Mouse (Mus musculus): ENCODE measurements around the gene Ldlrap1. TPM values are rescaled to one million over a fixed set of nuclear protein-coding genes. Genes with fewer than 3 reads are reported as not detected.

The Ldlrap1 gene
- polyA plus RNA-seq, 1 experiment from 2014 or later = 27.2 TPM

- H3K27ac ChIP-seq = no peak within 1 kb of the TSS
- H3K27me3 ChIP-seq = peaks cover 50% of the 10 kb centered on the region
- H3K4me1 ChIP-seq = peaks cover 25% of the 10 kb centered on the region
- peak within 1 kb of the TSS; percentile 65 for H3K4me3 ChIP-seq
- WGBS = under 1% methylated on average over 64 of the region's 81 CpGs
- no peaks in the 10 kb centered on the region for H3K9me3 ChIP-seq
- peak within 1 kb of the TSS; percentile 99 for H3K4me2 ChIP-seq
- H3K36me3 ChIP-seq = no peaks in the 10 kb centered on the region
- peak within 1 kb of the TSS; percentile 74 for H3K9ac ChIP-seq
- ATAC-seq (ENCODE audit: insufficient number of reproducible peaks, insufficient read depth, low FRiP score, low TSS enrichment, low read depth) = peak; percentile 93
These were observed 63.8 kb downstream of the Ldlrap1 start, which contains the start of gene Man1c1 for GRCm38 (mm10) chr4:134703835-134704546. Gene Man1c1 (minus strand): TSS chr4:134704290.

DNA sequence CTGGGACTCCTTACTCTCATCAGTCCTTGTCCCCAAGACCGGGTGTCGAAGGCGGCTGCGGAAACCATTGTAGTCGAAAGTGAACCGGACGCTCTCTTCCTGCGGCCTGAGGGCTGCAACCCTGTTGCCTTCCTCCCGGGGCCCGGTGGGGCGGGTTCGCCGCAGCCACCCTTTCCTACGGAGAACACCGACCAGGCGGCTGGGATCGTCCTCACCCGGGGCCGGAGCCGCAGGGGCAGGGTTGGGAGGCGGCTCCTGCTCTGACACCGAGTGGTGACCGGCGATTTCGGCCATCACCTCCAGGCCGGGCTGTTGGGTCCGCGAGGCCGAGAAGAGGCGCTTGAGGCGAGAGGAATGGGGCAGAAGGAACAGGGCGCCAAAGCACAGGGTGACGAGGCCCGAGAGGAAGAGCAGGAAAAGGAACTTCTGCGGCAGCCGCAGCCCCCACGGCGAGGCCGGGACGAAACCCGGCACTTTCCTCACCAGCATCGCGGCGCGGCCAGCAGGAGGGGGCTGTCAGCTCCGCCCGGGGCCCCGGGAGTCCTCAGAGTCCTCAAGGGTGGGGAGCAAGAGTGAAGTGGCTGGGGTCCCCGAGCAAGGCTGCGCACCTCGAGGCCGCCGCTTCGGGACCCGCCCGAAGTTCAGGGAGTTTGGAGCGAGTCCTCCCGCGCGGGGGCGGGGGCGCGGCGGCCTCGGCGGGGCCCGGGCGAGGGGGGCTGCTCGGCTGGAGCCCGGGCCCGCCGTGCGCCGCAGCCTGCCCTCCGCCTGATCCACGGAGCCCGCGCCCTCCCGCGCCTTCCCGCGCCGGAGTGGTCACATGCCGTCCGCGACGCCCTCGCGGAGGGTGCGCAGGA is 64.6 kb downstream of the Ldlrap1 start:
- Histone ChIP-seq H3K4me2 (peak overlapping the region; percentile 99), H3K9me3 (no peaks in the 10 kb centered on the region), H3K27me3 (peaks cover 50% of the 10 kb centered on the region), H3K9ac (peak overlapping the region; percentile 74), H3K4me3 (peak overlapping the region; percentile 65), H3K36me3 (no peaks in the 10 kb centered on the region), H3K27ac (no peak overlapping the region), H3K4me1 (peaks cover 25% of the 10 kb centered on the region)
- WGBS = under 1% methylated on average over 74 of the region's 90 CpGs
- no peak for ATAC-seq (ENCODE audit: insufficient number of reproducible peaks, insufficient read depth, low FRiP score, low TSS enrichment, low read depth)

DNA sequence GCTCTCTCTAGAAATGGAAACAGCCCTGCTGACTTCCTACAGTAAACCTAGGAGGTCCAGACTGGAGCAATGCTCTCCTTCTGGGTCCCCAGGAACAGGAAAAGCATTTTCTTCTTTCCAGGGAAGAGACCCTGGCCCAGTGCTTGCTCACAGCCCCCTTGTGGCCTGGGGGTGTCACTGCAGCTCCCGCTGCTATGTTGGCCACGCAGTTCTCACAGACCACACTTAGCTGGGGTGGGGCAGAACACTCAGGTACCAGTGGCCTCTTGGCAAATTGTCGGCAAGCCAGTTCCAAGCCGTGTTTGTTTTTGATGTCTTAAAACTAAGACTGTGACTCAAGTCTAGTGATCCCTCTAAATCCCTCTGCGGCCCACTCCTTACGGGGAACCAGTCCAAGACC is 65.9 kb downstream of the Ldlrap1 start:
- H3K9me3 ChIP-seq = no peaks in the 10 kb centered on the region
- peaks cover 25% of the 10 kb centered on the region for H3K4me1 ChIP-seq
- H3K36me3 ChIP-seq = no peaks in the 10 kb centered on the region
- H3K27me3 ChIP-seq = peaks cover 50% of the 10 kb centered on the region
- whole genome bisulfite sequencing = 33% methylated on average over 6 of the region's 6 CpGs
- H3K4me2 ChIP-seq = peak overlapping the region; percentile 99
- no peak overlapping the region for H3K27ac ChIP-seq
- no peak for ATAC-seq (ENCODE audit: insufficient number of reproducible peaks, insufficient read depth, low FRiP score, low TSS enrichment, low read depth)
- H3K4me3 ChIP-seq = peak overlapping the region; percentile 65
- peak overlapping the region; percentile 27; the same call in 1 of the 2 replicates for H3K9ac ChIP-seq

GRCm38 (mm10) chr4:134700911-134701310 is 66.9 kb downstream of the Ldlrap1 start:
- Histone ChIP-seq H3K9me3 (no peaks in the 10 kb centered on the region), H3K36me3 (no peaks in the 10 kb centered on the region), H3K4me1 (peaks cover 25% of the 10 kb centered on the region), H3K4me3 (no peak overlapping the region), H3K27ac (no peak overlapping the region), H3K4me2 (no peak overlapping the region), H3K9ac (no peak overlapping the region), H3K27me3 (peaks cover 46% of the 10 kb centered on the region)
- 87% methylated on average over 2 of the region's 2 CpGs for whole genome bisulfite sequencing
- ATAC-seq (ENCODE audit: insufficient number of reproducible peaks, insufficient read depth, low FRiP score, low TSS enrichment, low read depth) = no peak

- no peak overlapping the region for H3K27ac ChIP-seq
- WGBS = 74% methylated on average over 9 of the region's 9 CpGs
- no peak overlapping the region for H3K4me2 ChIP-seq
- no peak overlapping the region for H3K9ac ChIP-seq
- no peaks in the 10 kb centered on the region for H3K36me3 ChIP-seq
- H3K27me3 ChIP-seq = no peaks in the 10 kb centered on the region
- no peaks in the 10 kb centered on the region for H3K4me1 ChIP-seq
- ATAC-seq (ENCODE audit: insufficient number of reproducible peaks, insufficient read depth, low FRiP score, low TSS enrichment, low read depth) = no peak
- H3K4me3 ChIP-seq = no peak overlapping the region
- no peaks in the 10 kb centered on the region for H3K9me3 ChIP-seq
These were observed 74.5 kb downstream of the Ldlrap1 start for GRCm38 (mm10) chr4:134693202-134693940.

GRCm38 (mm10) chr4:134692388-134692787 is 75.4 kb downstream of the Ldlrap1 start:
- H3K4me1 ChIP-seq = no peaks in the 10 kb centered on the region

More at GRCm38 (mm10) chr4:134692388-134692787, 75.4 kb downstream of the Ldlrap1 start:
- no peak overlapping the region for H3K27ac ChIP-seq
- H3K4me3 ChIP-seq = no peak overlapping the region
- H3K9ac ChIP-seq = no peak overlapping the region
- 91% methylated on average over 1 of the region's 1 CpGs for WGBS
- no peaks in the 10 kb centered on the region for H3K36me3 ChIP-seq
- H3K9me3 ChIP-seq = no peaks in the 10 kb centered on the region
- H3K4me2 ChIP-seq = no peak overlapping the region
- H3K27me3 ChIP-seq = no peaks in the 10 kb centered on the region
- no peak for ATAC-seq (ENCODE audit: insufficient number of reproducible peaks, insufficient read depth, low FRiP score, low TSS enrichment, low read depth)

Other genes with a start within 250 kb of the Ldlrap1 start
- 129 and 130 TPM in 2 replicates for gene Mtfr1l, start 232.6 kb downstream of the Ldlrap1 start, polyA plus RNA-seq (2015; fragmentation: Nextera tagmentation; extraction: Ambion mirVana)
- gene Selenon, start 215.9 kb downstream of the Ldlrap1 start, polyA plus RNA-seq (2015; fragmentation: Nextera tagmentation; extraction: Ambion mirVana) = 15.4 and 16.2 TPM in 2 replicates
- gene Man1c1, start 63.7 kb downstream of the Ldlrap1 start, polyA plus RNA-seq (2015; fragmentation: Nextera tagmentation; extraction: Ambion mirVana) = 2.4 and 2.7 TPM in 2 replicates
- 62.8 and 67.5 TPM in 2 replicates for gene Maco1, start 85.3 kb upstream of the Ldlrap1 start, polyA plus RNA-seq (2015; fragmentation: Nextera tagmentation; extraction: Ambion mirVana)
- 2.4 and 6.1 TPM in 2 replicates for gene Rhd, start 96.5 kb upstream of the Ldlrap1 start, polyA plus RNA-seq (2015; fragmentation: Nextera tagmentation; extraction: Ambion mirVana)
- 172 and 199 TPM in 2 replicates for gene Tmem50a, start 147.0 kb upstream of the Ldlrap1 start, polyA plus RNA-seq (2015; fragmentation: Nextera tagmentation; extraction: Ambion mirVana)
- 512 and 574 TPM in 2 replicates for gene Rsrp1, start 155.6 kb upstream of the Ldlrap1 start, polyA plus RNA-seq (2015; fragmentation: Nextera tagmentation; extraction: Ambion mirVana)
- 78.7 and 88.4 TPM in 2 replicates for gene Syf2, start 162.9 kb upstream of the Ldlrap1 start, polyA plus RNA-seq (2015; fragmentation: Nextera tagmentation; extraction: Ambion mirVana)

Data from embryonic facial prominence, embryonic 13.5 days (tissue).